Mouse (Mus musculus) large intestine, adult 2 months (tissue): Measurements from ENCODE around the gene 1110059E24Rik. TPM values are rescaled to one million over a fixed set of nuclear protein-coding genes. Genes with fewer than 3 reads are reported as not detected.

Experiments
- DNase-seq: peaks from one replicate; pipeline ENCODE4 v3.0.0-alpha.2; 2012; ENCODE audit warnings: low read depth, low spot score
- WGBS: fragments of 180-500 bp; shearing (Covaris S2); methylation state at CpG from one replicate; pipeline ENCODE4 v1.1.7; 2018; 5-methylcytosine and 5-hydroxymethylcytosine counted together
- polyA plus RNA-seq: library from polyadenylated mRNA; depleted of rRNA; stranded (reverse); fragments of >200 nt; gene quantifications from 2 replicates; pipeline ENCODE4 v1.2.3, GENCODE M21; 2012

The 1110059E24Rik gene
- polyA plus RNA-seq, 1 experiment, result 10.8 TPM

GRCm38 (mm10) chr19:21583986-21584385 is 68.8 kb downstream of the 1110059E24Rik start:
- WGBS, result 81% methylated on average over 5 of the region's 5 CpGs
- DNase-seq, result no peak

GRCm38 (mm10) chr19:21583523-21583984 is 69.2 kb downstream of the 1110059E24Rik start:
- no peak for DNase-seq

GRCm38 (mm10) chr19:21581404-21581803 is 71.4 kb downstream of the 1110059E24Rik start:
- no peak for DNase-seq
- WGBS, result 70% methylated on average over 6 of the region's 6 CpGs

More at GRCm38 (mm10) chr19:21583523-21583984, 69.2 kb downstream of the 1110059E24Rik start:
- WGBS, result 77% methylated on average over 4 of the region's 4 CpGs

DNA sequence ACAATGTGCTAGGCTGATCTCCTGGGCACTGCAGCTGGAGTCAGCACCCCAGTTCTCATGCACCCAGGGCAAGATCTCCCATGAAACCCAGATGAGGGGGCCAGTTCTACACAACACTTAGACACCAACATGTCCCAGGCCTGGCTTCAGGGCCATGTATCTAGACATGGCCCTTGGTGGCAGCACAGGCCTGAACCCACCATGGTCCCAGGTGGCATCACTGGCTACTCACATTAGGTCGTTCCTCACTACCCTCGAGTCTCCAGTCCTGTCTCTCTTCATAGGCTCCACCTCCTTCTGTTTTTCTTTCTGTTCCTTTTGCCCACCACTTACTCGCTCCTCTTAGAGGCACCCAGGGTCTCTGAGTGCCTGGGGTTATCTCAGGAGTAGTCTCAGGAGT is 72.9 kb downstream of the 1110059E24Rik start:
- no peak for DNase-seq
- WGBS, result 85% methylated on average over 3 of the region's 3 CpGs

- WGBS, result 64% methylated on average over 3 of the region's 3 CpGs
- DNase-seq, result no peak
These were observed 75.3 kb downstream of the 1110059E24Rik start for GRCm38 (mm10) chr19:21577443-21577842.

DNA sequence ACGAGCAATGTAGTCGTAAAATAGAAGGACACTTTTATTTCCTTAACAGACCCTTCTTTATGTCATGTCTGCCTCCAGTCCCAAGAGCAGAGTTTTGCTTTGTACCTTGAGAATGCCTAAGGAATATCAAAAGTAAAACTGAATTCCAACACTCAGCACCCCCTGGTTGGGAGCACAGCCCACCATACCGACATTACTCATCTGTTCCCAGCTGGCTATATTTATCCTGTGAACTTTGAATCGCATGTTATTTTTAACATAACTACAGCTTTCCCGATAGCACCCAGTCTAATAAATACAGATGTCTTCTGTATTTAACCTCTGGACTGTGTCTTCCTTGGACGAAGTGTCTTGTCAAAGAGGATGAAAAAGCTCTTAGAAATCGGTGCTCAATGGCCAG is 80.8 kb downstream of the 1110059E24Rik start:
- DNase-seq, result no peak
- 48% methylated on average over 7 of the region's 7 CpGs for whole genome bisulfite sequencing

DNA sequence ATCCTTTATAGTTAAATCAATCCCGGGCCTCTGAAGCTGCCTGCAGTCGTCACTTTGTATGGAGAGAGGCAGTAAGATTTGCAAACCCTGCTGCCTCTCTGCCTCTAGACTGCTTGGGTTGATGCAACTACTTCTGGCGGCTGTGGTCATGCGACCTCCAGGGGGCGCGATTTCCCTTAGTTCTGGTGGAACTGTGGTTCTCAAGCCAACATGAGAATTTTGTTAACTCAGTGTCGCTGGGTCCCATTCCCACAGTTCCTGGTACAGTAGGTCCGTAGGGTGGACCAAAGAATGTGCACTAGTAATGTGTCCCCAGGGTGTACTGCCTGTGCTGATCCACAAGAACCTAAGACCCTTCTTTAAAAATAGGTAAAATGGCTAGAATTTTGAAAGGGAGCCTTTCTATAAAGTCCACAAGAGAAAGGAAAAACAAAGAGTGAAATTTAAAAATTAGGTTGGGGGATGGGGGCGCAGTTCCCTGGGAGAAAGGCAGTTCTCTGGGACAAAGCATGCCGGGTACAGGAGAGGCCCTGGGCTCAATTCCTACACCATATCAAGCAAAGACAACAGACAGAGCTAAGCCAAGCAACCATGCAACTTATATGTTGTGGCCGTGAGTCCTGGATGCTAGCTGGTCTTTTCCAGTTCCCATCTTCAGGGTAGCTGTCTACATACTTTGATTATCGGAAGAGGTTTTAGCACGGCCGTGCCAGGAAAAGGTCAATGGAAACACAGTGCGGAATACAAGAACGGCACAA is 81.4 kb downstream of the 1110059E24Rik start:
- WGBS, result 19% methylated on average over 16 of the region's 16 CpGs
- peak; percentile 73 for DNase-seq

DNA sequence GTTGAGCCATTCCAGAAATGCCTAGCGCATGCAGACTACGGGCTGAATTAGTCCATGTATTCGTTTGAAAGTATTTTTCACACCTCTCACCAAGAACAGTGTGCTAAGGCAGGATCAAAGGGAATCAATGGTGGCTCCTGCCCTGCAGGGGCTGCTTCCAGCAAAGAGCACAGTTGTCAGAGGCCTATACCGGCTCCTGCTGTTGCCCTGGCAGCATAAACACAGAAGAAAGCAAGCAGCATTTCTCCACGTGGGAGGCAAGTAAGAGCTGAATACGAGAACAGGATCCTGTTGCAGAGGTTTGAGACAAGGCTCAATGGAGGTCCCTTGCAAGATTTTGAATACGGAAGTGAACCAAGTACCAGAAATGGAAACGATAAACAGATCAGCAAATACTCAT is 82.0 kb downstream of the 1110059E24Rik start:
- DNase-seq, result no peak
- 64% methylated on average over 8 of the region's 8 CpGs for WGBS

DNA sequence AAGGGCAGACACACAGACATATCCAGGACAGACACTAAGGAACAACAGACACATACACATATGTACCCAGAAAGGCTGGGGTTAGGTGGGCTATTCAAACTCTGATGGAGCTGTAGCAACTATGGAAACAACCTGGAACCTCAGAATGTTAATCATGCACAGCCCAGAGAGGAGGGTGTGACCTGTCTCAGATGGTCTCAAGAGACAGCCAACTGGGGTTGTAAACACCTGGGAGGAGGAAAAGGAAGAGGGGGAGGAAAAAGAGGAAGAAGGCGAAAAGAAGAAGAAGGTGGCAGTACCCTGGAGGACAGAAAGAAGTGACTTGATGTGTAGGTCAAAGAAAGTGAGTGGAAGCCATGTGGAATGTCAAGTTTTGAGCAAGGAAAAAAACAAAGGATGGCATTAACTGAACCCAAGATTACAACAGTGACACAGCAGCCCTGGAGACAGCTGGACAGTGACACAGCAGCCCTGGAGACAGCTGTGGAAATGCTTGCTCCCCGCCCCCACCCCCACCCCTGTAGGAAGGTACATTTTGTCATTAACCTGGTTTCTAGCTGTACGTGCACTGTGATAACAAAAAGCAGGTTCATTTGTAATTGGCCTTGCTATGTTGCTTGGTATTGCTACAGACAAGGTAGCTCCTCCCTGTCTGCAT is 84.1 kb downstream of the 1110059E24Rik start:
- no peak for DNase-seq
- WGBS, result 65% methylated on average over 3 of the region's 3 CpGs

DNA sequence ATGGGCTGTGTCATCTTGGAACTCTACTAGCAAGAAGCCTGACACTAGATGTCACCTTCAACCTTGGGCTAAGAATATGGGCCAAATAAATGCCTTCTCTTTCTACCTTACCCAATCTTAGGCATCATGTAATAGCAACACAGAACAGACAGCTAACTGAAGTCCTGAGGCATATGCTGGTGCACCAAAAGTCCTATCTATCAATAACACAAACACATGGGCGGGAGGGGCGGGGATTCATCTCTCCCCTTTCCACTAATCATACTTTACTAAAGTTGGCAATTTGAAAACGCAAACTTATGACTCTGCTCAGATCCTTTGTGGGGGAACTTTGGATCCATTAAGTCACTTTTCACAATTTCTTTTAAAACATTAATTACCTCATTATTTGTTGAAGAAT is 84.8 kb downstream of the 1110059E24Rik start:
- 92% methylated on average over 3 of the region's 3 CpGs for WGBS
- DNase-seq, result no peak

DNA sequence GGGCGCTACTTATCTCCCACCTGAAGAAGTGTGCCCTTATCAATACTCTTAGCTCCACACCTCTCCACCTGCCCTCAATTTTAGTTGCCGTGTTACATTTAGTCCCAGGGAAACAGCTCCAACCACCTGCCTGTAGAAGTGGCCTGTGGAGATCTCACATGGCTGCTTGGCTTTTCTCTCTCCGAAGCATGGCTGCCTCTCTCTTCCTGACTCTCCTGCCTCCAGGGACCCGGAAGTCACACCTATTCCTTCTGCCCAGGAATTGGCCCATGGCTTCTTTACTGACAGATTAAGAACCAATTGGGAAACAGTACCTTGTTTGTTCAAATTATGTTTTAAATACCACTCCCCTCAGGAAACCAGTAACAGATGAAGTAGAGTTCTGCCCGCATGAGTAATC is 86.3 kb downstream of the 1110059E24Rik start:
- WGBS, result 93% methylated on average over 5 of the region's 5 CpGs
- no peak for DNase-seq

DNA sequence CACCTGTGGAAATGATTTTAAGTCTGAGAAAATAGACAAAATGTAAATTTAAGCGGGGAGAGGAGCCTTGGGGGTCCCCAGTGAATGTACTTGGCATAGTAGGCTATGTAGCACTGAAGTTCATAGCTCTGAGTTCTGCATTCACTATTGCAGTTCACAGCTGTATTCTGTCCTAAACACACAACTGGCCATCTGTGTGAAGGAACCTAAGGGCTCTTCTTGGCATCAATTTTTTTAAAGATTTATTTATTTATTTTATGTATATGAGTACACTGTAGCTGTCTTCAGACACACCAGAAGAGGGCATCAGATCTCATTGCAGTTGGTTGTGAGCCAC is 88.3 kb downstream of the 1110059E24Rik start:
- WGBS, result 3% methylated on average over 1 of the region's 1 CpGs
- no peak for DNase-seq

- WGBS, result 26% methylated on average over 11 of the region's 11 CpGs
- DNase-seq, result peak; percentile 42
These were observed 88.9 kb downstream of the 1110059E24Rik start for GRCm38 (mm10) chr19:21563789-21564460.

DNA sequence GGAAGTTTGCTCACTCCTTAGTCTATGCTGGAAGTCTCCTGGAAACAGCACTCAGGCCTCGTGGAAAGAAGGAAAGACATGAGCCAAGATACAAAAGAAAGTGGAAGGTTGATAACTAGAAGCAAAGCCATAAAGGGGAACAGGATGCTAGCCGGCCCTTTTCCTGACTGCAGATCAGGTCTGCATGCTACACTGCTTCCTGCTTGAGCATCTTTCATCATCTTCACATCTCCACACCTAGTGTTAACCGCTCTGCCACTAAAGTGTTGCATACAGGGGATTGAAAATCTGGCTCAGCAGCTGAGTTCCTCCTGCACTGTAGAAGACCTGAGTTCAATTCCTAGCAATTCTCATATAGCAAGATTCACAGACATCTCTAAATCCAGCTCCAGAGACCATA is 89.8 kb downstream of the 1110059E24Rik start:
- WGBS, result 74% methylated on average over 3 of the region's 3 CpGs
- DNase-seq, result no peak

GRCm38 (mm10) chr19:21552801-21553200 is 100.0 kb downstream of the 1110059E24Rik start:
- DNase-seq, result no peak
- WGBS, result 80% methylated on average over 9 of the region's 9 CpGs

DNA sequence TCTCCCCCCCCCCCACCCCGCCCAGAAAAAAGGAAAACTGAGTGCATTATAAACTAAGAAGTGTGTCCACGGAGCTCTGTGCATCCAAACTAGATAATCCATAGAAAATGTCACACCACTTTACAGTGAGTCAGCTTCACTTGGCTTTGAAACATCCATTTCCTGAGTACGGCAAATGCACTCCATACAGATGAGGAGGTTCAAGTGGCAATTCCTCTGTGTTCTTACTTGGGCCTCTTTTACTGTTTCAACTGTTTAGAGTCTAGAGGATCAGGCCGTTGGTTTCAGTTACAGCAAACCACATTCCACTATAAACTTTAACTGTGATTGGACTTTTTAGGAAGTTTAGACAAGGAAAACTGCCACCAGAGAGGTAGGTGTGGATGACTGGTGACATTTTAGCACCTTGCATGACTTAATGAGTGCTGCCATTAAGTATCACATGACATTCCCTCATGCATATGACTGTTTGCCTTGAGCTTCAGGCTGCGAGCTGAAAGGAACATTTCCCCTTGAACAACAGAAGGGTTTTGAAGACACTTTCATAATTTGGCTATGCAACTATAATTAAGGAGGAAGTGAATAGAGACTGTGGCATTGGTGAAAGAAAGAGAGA is 100.7 kb downstream of the 1110059E24Rik start:
- no peak for DNase-seq
- WGBS, result 54% methylated on average over 5 of the region's 5 CpGs

DNA sequence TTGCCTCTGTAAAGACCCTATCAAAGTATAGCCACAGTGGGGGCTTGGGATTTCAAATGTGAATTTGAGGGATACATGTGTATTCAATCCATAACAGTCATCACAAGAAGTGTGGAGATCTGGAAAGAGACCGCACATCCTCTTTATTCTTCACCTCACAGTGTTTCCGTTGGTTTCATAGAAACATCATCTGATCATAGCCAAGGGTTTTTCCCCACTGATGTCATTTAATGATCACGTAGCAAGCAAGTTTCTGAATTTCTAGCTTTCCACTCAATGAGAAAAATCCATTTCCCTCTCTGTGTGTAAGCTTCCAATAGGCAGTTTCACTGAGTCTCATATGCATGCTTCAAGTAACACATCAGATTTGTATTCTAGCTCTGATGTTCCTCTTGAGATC is 103.1 kb downstream of the 1110059E24Rik start:
- no peak for DNase-seq
- 92% methylated on average over 3 of the region's 3 CpGs for WGBS

- no peak for DNase-seq
- WGBS, result 57% methylated on average over 3 of the region's 3 CpGs
These were observed 103.8 kb downstream of the 1110059E24Rik start for GRCm38 (mm10) chr19:21548947-21549346.

GRCm38 (mm10) chr19:21537125-21537524 is 115.7 kb downstream of the 1110059E24Rik start:
- 47% methylated on average over 3 of the region's 3 CpGs for WGBS
- DNase-seq, result no peak
